Mouse (Mus musculus): ENCODE measurements around the gene Tefm.
"Not testable (repeated sequence)": the region's sequence is repeated elsewhere in the genome, so short reads cannot be mapped to it uniquely, and the experiment has no call there.

Gene Tefm

GRCm38 (mm10) chr11:80141825-80142521 lies at the start of gene Tefm:
Tefm (minus strand) TSS chr11:80142175.
- peak; percentile 93 for DNase-seq (ENCODE audit: low read depth, low spot score)

DNA sequence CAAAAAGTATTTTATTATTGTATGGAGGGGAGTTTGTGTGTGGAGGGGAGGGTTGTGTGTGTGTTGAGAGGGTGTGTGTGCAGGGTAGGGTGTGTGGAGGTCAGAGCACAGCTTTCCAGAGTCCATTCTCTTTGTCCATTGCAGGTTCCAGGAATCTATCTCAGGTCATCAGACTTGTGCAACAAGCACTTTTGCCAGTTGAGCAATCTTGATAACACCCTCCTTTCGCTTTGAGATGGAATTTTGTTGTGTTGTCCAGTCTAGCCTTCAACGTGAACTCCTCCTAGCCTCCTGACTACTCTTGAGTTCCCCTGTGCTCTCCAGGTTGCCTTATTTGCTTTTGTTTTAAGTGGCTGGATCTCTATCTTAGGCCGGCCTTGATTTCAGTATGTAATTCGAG lies 48.3 kb upstream of the Tefm start:
- no peak for DNase-seq (ENCODE audit: low read depth, low spot score)

DNA sequence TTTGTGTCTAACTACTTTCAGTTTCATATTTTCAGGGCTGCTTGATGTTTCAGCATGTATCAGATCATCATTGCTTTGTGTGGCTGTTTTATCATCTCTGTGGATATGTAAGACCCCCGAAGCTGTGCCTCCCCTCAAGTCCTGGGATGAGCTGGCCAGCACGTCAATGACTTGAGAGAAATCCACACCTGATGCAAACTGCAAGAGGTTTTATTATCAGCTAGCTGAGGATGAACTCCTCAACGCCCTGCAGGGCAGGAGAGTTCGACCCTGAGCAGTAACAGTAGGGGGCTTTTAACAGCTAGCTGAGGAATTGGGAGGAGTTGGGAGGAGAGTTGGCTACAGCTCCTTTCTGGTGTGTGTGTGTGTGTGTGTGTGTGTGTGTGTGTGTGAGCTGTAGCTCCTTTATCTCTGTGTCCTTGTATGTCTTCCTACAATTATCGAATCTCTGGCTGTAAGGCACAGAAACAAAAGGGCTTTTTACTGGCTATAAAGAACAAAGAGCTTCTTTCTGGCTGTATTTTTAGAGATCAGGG lies 43.5 kb upstream of the Tefm start:
- not testable (repeated sequence) for DNase-seq (ENCODE audit: low read depth, low spot score)

- no peak for DNase-seq (ENCODE audit: low read depth, low spot score)
These were observed 42.6 kb upstream of the Tefm start for GRCm38 (mm10) chr11:80184531-80185071.

- DNase-seq (ENCODE audit: low read depth, low spot score): peak; percentile 98
These were observed 41.8 kb upstream of the Tefm start, which contains the start of gene Rnf135 for GRCm38 (mm10) chr11:80183705-80184255. Rnf135 (plus strand) TSS chr11:80183851.

DNA sequence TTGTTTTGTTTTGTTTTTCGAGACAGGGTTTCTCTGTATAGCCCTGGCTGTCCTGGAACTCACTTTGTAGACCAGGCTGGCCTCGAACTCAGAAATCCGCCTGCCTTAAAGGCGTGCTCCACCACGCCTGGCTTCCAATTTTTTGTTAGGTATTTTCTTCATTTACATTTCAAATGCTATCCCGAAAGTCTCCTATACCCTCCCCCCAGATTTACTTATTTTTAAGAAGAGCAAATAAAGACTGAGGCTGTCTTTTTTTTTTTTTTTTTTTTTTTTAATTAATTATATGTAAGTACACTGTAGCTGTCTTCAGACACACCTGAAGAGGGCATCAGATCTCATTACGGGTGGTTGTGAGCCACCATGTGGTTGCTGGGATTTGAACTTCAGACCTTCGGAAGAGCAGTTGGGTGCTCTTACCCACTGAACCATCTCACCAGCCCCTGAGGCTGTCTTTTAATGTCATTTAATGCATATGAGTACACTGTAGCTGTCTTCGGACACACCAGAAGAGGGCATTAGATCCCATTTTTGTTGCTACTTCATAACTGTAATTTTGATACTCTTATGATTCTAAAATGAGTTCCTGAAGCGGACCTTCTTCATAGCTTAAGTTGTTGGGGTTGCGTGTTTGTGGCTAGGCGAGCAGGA lies 41.2 kb upstream of the Tefm start:
- not testable (repeated sequence) for DNase-seq (ENCODE audit: low read depth, low spot score)

GRCm38 (mm10) chr11:80181021-80181749 lies 39.2 kb upstream of the Tefm start:
- peak; percentile 52 for DNase-seq (ENCODE audit: low read depth, low spot score)

DNA sequence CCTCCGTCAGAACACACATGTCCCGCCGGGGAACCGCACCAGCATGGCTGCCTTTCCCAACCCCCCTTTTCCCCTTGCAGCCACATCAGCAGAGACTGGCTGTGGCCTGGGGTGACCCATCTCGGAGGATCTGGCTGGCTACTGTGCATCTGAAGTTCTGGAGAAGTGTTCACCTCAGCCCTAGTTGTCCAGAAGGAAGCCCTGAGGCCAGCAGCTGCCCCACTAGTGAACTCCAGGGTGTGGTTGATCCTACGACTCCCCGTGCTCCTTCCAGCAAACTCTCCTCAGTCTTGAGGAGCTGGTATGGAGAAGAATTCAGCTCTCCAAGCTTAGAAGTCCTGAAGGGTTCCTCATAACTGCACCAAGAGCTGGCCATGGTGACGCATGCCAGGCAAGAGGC lies 36.3 kb upstream of the Tefm start:
- no peak for DNase-seq (ENCODE audit: low read depth, low spot score)

- DNase-seq (ENCODE audit: low read depth, low spot score): peak; percentile 45
These were observed 35.2 kb upstream of the Tefm start for GRCm38 (mm10) chr11:80176911-80177895.

DNA sequence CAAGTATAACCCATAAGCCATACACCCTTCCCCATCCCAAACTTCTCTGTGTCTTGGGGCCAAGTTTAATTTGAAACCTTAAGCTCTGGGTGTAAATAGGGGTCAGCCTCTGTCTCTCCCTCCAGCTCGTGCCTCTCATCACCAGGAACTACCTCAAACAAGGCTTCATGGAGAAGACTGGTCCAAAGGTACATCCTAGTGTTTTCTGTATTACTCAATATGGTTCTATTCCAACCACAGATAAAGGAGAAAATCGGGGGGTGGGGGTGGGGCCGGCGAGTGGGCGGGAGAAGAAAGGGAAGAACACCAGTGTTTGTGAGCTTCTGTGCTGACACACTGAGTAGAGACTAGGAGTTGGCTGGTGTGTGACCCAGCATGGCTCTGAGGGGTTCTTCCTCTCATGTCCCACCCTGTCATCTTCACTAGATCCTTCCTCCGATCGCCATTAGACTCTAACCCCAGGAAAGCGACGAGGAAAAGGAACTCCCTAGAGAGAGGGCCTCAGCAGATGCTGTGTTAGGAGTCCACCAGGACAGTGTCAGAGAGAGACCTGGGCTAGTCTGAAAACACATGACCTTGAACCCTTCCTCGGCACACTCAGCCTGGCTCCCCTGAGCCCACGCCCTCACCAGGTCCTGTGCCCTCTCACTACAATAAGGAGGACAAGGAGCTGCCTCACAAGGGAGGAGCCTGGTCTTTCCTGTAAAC lies 32.1 kb upstream of the Tefm start:
- DNase-seq (ENCODE audit: low read depth, low spot score): no peak

- DNase-seq (ENCODE audit: low read depth, low spot score): peak; percentile 49
These were observed 29.9 kb upstream of the Tefm start for GRCm38 (mm10) chr11:80171884-80172283.

- DNase-seq (ENCODE audit: low read depth, low spot score): no peak
These were observed 28.4 kb upstream of the Tefm start for GRCm38 (mm10) chr11:80170351-80170750.

DNA sequence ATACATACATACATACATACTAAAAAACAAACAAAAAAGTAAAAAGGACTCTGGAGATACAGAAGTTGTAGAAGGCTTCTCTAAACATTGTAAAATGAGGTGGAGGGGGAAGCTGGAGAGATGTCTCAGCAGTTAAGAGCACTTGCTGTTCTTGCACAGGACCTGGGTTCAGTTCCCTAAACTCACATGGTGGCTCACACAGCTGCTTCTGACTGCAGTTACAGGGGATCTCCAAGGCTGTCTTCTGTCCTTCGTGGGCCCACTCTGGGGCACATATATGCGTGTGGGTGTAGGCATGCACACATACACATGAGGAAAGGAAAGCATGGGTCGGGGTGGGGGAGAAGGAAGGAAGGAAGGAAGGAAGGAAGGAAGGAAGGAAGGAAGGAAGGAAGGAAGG lies 27.7 kb upstream of the Tefm start:
- DNase-seq (ENCODE audit: low read depth, low spot score): no peak

- DNase-seq (ENCODE audit: low read depth, low spot score): no peak
These were observed 26.8 kb upstream of the Tefm start for GRCm38 (mm10) chr11:80168611-80169249.

DNA sequence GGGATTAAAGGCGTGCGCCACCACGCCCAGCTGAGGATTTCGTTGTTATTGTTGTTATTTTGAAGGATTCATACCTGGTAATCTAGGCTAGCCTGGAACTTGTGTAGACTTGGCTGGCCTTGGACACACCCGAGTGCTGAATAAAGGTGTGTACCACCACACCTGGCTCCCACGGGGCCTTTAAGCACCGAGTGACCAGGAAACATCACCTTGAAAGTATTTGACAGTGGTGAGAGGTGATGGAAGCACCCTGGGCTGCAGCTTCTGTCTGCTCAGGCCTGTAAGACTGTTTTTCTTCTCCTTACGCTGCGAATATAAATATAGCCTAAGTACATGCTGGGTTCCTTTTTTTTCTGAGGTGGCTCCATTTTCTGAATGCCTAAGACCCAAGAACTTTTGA lies 26.1 kb upstream of the Tefm start:
- no peak for DNase-seq (ENCODE audit: low read depth, low spot score)

- DNase-seq (ENCODE audit: low read depth, low spot score): no peak
These were observed 22.2 kb upstream of the Tefm start for GRCm38 (mm10) chr11:80164224-80164623.

GRCm38 (mm10) chr11:80163362-80164116 lies 21.6 kb upstream of the Tefm start:
- DNase-seq (ENCODE audit: low read depth, low spot score): no peak

DNA sequence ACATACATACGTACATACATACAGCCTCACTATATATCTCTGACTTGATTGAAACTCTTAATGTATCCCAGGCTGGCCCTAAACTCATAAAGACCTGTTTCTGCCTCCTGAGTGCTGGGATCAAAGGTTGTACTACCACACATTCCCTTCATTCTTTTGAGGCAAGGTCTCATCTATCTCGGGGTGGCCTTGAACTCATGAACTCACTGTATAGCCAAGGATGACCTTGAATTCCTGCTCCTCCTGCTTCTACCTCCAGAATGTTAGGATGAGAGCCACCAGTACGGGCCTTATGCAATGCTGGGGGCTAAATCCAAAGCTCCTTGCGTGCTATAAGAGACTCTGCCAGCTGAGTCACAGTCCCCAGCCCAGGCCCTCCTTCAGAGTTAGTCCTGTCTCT lies 19.1 kb upstream of the Tefm start:
- no peak for DNase-seq (ENCODE audit: low read depth, low spot score)

- DNase-seq (ENCODE audit: low read depth, low spot score): no peak
These were observed 17.0 kb upstream of the Tefm start for GRCm38 (mm10) chr11:80159018-80159417.

All from 3T3-L1 (cell line).